Mouse (Mus musculus): ENCODE data around the gene Fam19a4.

DNA sequence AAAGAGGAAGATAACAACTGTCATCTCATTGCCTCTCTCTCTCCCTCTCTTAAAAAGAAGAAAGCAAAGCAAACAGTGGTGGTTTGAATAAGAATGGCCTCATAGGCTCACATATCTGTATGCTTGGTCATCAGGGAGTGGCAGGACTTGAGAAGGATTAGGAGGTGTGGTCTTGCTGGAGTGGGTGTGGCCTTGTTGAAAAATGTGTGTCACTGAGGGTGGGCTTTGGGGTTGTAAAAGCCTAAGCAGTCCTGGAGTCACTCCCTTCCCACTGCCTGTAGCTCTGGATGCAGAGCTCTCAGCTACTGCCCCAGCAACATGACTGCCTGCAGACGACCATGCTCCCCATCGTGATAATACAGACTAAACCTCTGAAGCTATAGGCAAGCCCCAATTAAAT lies 22.1 kb upstream of the Fam19a4 start:
- TF ChIP-seq CHD2 (IDR thresholded peaks at IDR 0.05; ENCODE audit: low read depth, low read length) (no peak), ZNF384 (IDR thresholded peaks at IDR 0.05; ENCODE audit: low read depth, low read length) (no peak)

Data from ES-E14 (cell line).